Mouse (Mus musculus) liver, adult 2 months (tissue): ENCODE measurements at regions not wholly inside any gene's neighbourhood (a gene's known extent, or its start where the extent isn't known, plus 50 kb on each side); places are given as distances from the start of the nearest gene placed in this dataset.

ENCODE experiments used
- CTCF ChIP-seq: fragments of 200-500 bp; IDR thresholded peaks from 2 replicates; pipeline ENCODE4 v1.5.1; 2011; ENCODE audit warnings: low read depth, low read length, control low read depth
- POLR2A ChIP-seq: fragments of 200-500 bp; IDR thresholded peaks from 2 replicates; pipeline ENCODE4 v1.6.1; 2011; ENCODE audit warnings: low read length, control low read depth; ENCODE audit not compliant: insufficient read depth; ENCODE audit errors: extremely low read depth

- TF ChIP-seq CTCF (no peak), POLR2A (no peak)
Observed at GRCm38 (mm10) chr5:26497641-26498430, 240.3 kb downstream of the Gm7361 start.
